Mouse (Mus musculus): ENCODE results near the gene Numbl.

Gene Numbl

GRCm38 (mm10) chr7:27324161-27324560 lies 65.9 kb downstream of the Numbl start:
- no peak for DNase-seq (ENCODE audit: low read depth, low spot score)

GRCm38 (mm10) chr7:27324928-27325327 lies 66.7 kb downstream of the Numbl start:
- no peak for DNase-seq (ENCODE audit: low read depth, low spot score)

- DNase-seq (ENCODE audit: low read depth, low spot score) = no peak
Measured at GRCm38 (mm10) chr7:27325697-27326096, 67.5 kb downstream of the Numbl start.

- DNase-seq (ENCODE audit: low read depth, low spot score) = no peak
Measured at GRCm38 (mm10) chr7:27326101-27326880, 68.1 kb downstream of the Numbl start.

GRCm38 (mm10) chr7:27327500-27327899 lies 69.3 kb downstream of the Numbl start:
- DNase-seq (ENCODE audit: low read depth, low spot score) = no peak

GRCm38 (mm10) chr7:27328161-27328560 lies 69.9 kb downstream of the Numbl start:
- DNase-seq (ENCODE audit: low read depth, low spot score) = no peak

- no peak for DNase-seq (ENCODE audit: low read depth, low spot score)
Measured at GRCm38 (mm10) chr7:27328648-27329047, 70.4 kb downstream of the Numbl start.

- peak; percentile 71 for DNase-seq (ENCODE audit: low read depth, low spot score)
Measured at GRCm38 (mm10) chr7:27329326-27329947, 71.2 kb downstream of the Numbl start.

- no peak for DNase-seq (ENCODE audit: low read depth, low spot score)
Measured at GRCm38 (mm10) chr7:27329981-27330380, 71.7 kb downstream of the Numbl start.

- DNase-seq (ENCODE audit: low read depth, low spot score) = peak; percentile 74
Measured at GRCm38 (mm10) chr7:27330709-27331540, 72.7 kb downstream of the Numbl start.

- DNase-seq (ENCODE audit: low read depth, low spot score) = no peak
Measured at GRCm38 (mm10) chr7:27331541-27331851, 73.3 kb downstream of the Numbl start.
